Mouse (Mus musculus) limb, embryonic 12.5 days (tissue): ENCODE results near the gene Rit1. TPM values are rescaled to one million over a fixed set of nuclear protein-coding genes. Genes with fewer than 3 reads are reported as not detected.
"Not testable (repeated sequence)": the region's sequence is repeated elsewhere in the genome, so short reads cannot be mapped to it uniquely, and the experiment has no call there.

Experiments used
- ATAC-seq: fragments of 200-750 bp; cut with Nextera tagmentation; 2 replicates; pipeline ENCODE4 v1.8.0; 2017; ENCODE audit warnings: low read depth, moderate TSS enrichment; ENCODE audit not compliant: insufficient number of reproducible peaks, insufficient read depth, low FRiP score, low TSS enrichment
- H3K27ac ChIP-seq: fragments of 300-500 bp; sonication (generic); 2 replicates; pipeline ENCODE4 v1.5.1; 2016; ENCODE audit warnings: mild to moderate bottlenecking, moderate library complexity
- H3K27me3 ChIP-seq: fragments of 300-500 bp; sonication (generic); 2 replicates; pipeline ENCODE4 v1.6.1; 2016; ENCODE audit warnings: mild to moderate bottlenecking, moderate library complexity
- H3K36me3 ChIP-seq: fragments of 300-500 bp; sonication (generic); 2 replicates; pipeline ENCODE4 v1.6.1; 2016; ENCODE audit warnings: mild to moderate bottlenecking, moderate library complexity
- H3K4me1 ChIP-seq: fragments of 300-500 bp; sonication (generic); replicated peaks from 2 replicates; pipeline ENCODE4 v1.6.1; 2016
- H3K4me2 ChIP-seq: fragments of 300-500 bp; sonication (generic); 2 replicates; pipeline ENCODE4 v1.6.1; 2016; ENCODE audit warnings: mild to moderate bottlenecking, moderate library complexity
- H3K4me3 ChIP-seq: fragments of 300-500 bp; sonication (generic); replicated peaks from 2 replicates; pipeline ENCODE4 v1.5.1; 2016; ENCODE audit warnings: mild to moderate bottlenecking
- H3K9ac ChIP-seq: fragments of 300-500 bp; sonication (generic); replicated peaks from 2 replicates; pipeline ENCODE4 v1.6.1; 2016; ENCODE audit warnings: mild to moderate bottlenecking, moderate library complexity
- H3K9me3 ChIP-seq: fragments of 300-500 bp; sonication (generic); 2 replicates; pipeline ENCODE4 v1.6.1; 2016; ENCODE audit warnings: mild to moderate bottlenecking, moderate library complexity
- WGBS: fragments of 180-500 bp; shearing (Covaris S2); methylation state at CpG from one replicate; pipeline ENCODE4 v1.1.7; 2016; 5-methylcytosine and 5-hydroxymethylcytosine counted together
- polyA plus RNA-seq: library from polyadenylated mRNA; unstranded; fragments of >200 nt; fragmentation: Nextera tagmentation; extraction: Ambion mirVana; gene quantifications from 2 replicates; pipeline ENCODE4 v1.2.1, GENCODE M21; 2016

Gene Rit1
- polyA plus RNA-seq, 1 experiment from 2014 or later = 41.2 TPM

- no peak overlapping the region for H3K27ac ChIP-seq
- no peaks in the 10 kb centered on the region for H3K4me1 ChIP-seq
- no peaks in the 10 kb centered on the region for H3K27me3 ChIP-seq
- H3K4me3 ChIP-seq = no peak overlapping the region
- peaks cover 25% of the 10 kb centered on the region for H3K9me3 ChIP-seq
- WGBS = 91% methylated on average over 9 of the region's 9 CpGs
- H3K4me2 ChIP-seq = no peak overlapping the region
- ATAC-seq = no peak
- no peak overlapping the region for H3K9ac ChIP-seq
- peaks cover 59% of the 10 kb centered on the region for H3K36me3 ChIP-seq
Observed at GRCm38 (mm10) chr3:88745534-88745933, 28.9 kb downstream of the Rit1 start.

GRCm38 (mm10) chr3:88746139-88746870 lies 29.7 kb downstream of the Rit1 start:
- H3K27me3 ChIP-seq = no peaks in the 10 kb centered on the region
- H3K9ac ChIP-seq = no peak overlapping the region
- H3K27ac ChIP-seq = no peak overlapping the region
- no peaks in the 10 kb centered on the region for H3K4me1 ChIP-seq
- H3K9me3 ChIP-seq = peaks cover 25% of the 10 kb centered on the region
- H3K4me2 ChIP-seq = no peak overlapping the region
- H3K4me3 ChIP-seq = no peak overlapping the region
- no peak; the same call in 1 of the 2 replicates for ATAC-seq
- WGBS = 92% methylated on average over 14 of the region's 15 CpGs
- H3K36me3 ChIP-seq = peaks cover 62% of the 10 kb centered on the region

- H3K27me3 ChIP-seq = no peaks in the 10 kb centered on the region
- H3K36me3 ChIP-seq = peaks cover 63% of the 10 kb centered on the region
- H3K9me3 ChIP-seq = peaks cover 25% of the 10 kb centered on the region
- no peak overlapping the region for H3K4me3 ChIP-seq
- no peak overlapping the region for H3K27ac ChIP-seq
- WGBS = 94% methylated on average over 4 of the region's 4 CpGs
- H3K9ac ChIP-seq = no peak overlapping the region
- H3K4me1 ChIP-seq = no peaks in the 10 kb centered on the region
- no peak for ATAC-seq
- H3K4me2 ChIP-seq = no peak overlapping the region
Observed at GRCm38 (mm10) chr3:88746871-88747231, 30.2 kb downstream of the Rit1 start.

GRCm38 (mm10) chr3:88754283-88754682 lies 37.6 kb downstream of the Rit1 start:
- H3K27ac ChIP-seq = no peak overlapping the region
- H3K4me2 ChIP-seq = no peak overlapping the region
- peaks cover 54% of the 10 kb centered on the region for H3K36me3 ChIP-seq
- peaks cover 7% of the 10 kb centered on the region for H3K4me1 ChIP-seq
- H3K27me3 ChIP-seq = no peaks in the 10 kb centered on the region
- no peaks in the 10 kb centered on the region for H3K9me3 ChIP-seq
- ATAC-seq = no peak
- H3K9ac ChIP-seq = no peak overlapping the region
- H3K4me3 ChIP-seq = no peak overlapping the region
- 90% methylated on average over 4 of the region's 4 CpGs for WGBS

GRCm38 (mm10) chr3:88755541-88755940 lies 38.9 kb downstream of the Rit1 start:
- 47% methylated on average over 3 of the region's 3 CpGs for WGBS
- no peak for ATAC-seq
- H3K4me1 ChIP-seq = peaks cover 7% of the 10 kb centered on the region
- H3K9ac ChIP-seq = no peak overlapping the region
- no peaks in the 10 kb centered on the region for H3K9me3 ChIP-seq
- no peak overlapping the region for H3K4me3 ChIP-seq
- H3K36me3 ChIP-seq = peaks cover 60% of the 10 kb centered on the region
- no peaks in the 10 kb centered on the region for H3K27me3 ChIP-seq
- H3K4me2 ChIP-seq = no peak overlapping the region
- no peak overlapping the region for H3K27ac ChIP-seq

GRCm38 (mm10) chr3:88756276-88756675 lies 39.6 kb downstream of the Rit1 start:
- ATAC-seq = no peak
- no peaks in the 10 kb centered on the region for H3K9me3 ChIP-seq
- H3K4me1 ChIP-seq = peaks cover 7% of the 10 kb centered on the region
- no peak overlapping the region for H3K4me3 ChIP-seq
- no peak overlapping the region for H3K9ac ChIP-seq
- no peak overlapping the region for H3K4me2 ChIP-seq
- 57% methylated on average over 4 of the region's 4 CpGs for WGBS
- H3K36me3 ChIP-seq = peaks cover 64% of the 10 kb centered on the region
- no peaks in the 10 kb centered on the region for H3K27me3 ChIP-seq
- H3K27ac ChIP-seq = peak overlapping the region; percentile 45

GRCm38 (mm10) chr3:88758045-88758500 lies 41.4 kb downstream of the Rit1 start:
- Histone ChIP-seq H3K36me3 (peaks cover 63% of the 10 kb centered on the region), H3K9ac (peak overlapping the region; percentile 34; the same call in 1 of the 2 replicates), H3K9me3 (no peaks in the 10 kb centered on the region), H3K4me2 (no peak overlapping the region), H3K4me1 (peaks cover 7% of the 10 kb centered on the region), H3K27ac (no peak overlapping the region), H3K27me3 (no peaks in the 10 kb centered on the region), H3K4me3 (no peak overlapping the region)
- WGBS = 23% methylated on average over 5 of the region's 5 CpGs
- no peak for ATAC-seq

GRCm38 (mm10) chr3:88761619-88762018 lies 45.0 kb downstream of the Rit1 start:
- Histone ChIP-seq H3K36me3 (peaks cover 50% of the 10 kb centered on the region), H3K9ac (no peak overlapping the region), H3K9me3 (no peaks in the 10 kb centered on the region), H3K27me3 (no peaks in the 10 kb centered on the region), H3K4me2 (no peak overlapping the region), H3K4me1 (peaks cover 7% of the 10 kb centered on the region), H3K4me3 (no peak overlapping the region), H3K27ac (no peak overlapping the region)
- ATAC-seq = no peak
- 93% methylated on average over 19 of the region's 19 CpGs for WGBS

GRCm38 (mm10) chr3:88762401-88762831 lies 45.8 kb downstream of the Rit1 start:
- H3K4me1 ChIP-seq = peaks cover 7% of the 10 kb centered on the region
- no peak overlapping the region for H3K4me3 ChIP-seq
- 77% methylated on average over 6 of the region's 6 CpGs for WGBS

GRCm38 (mm10) chr3:88771189-88771940 lies 54.7 kb downstream of the Rit1 start:
- peak; percentile 74 for ATAC-seq
- not testable (repeated sequence) for H3K9me3 ChIP-seq, H3K27me3 ChIP-seq, H3K36me3 ChIP-seq, H3K4me1 ChIP-seq
- Histone ChIP-seq H3K4me2 (peak overlapping the region; percentile 65), H3K9ac (peak overlapping the region; percentile 42; the same call in 1 of the 2 replicates), H3K27ac (peak overlapping the region; percentile 90), H3K4me3 (peak overlapping the region; percentile 42)
- WGBS = under 1% methylated on average over 23 of the region's 28 CpGs

More at GRCm38 (mm10) chr3:88762401-88762831, 45.8 kb downstream of the Rit1 start:
- peaks cover 45% of the 10 kb centered on the region for H3K36me3 ChIP-seq
- H3K4me2 ChIP-seq = no peak overlapping the region
- H3K9me3 ChIP-seq = no peaks in the 10 kb centered on the region
- no peaks in the 10 kb centered on the region for H3K27me3 ChIP-seq
- no peak overlapping the region for H3K9ac ChIP-seq
- H3K27ac ChIP-seq = no peak overlapping the region
- ATAC-seq = no peak

GRCm38 (mm10) chr3:88771941-88772280 lies 55.3 kb downstream of the Rit1 start:
- H3K4me3 ChIP-seq = peak overlapping the region; percentile 42
- H3K27me3 ChIP-seq, H3K9me3 ChIP-seq, H3K36me3 ChIP-seq, H3K4me1 ChIP-seq: not testable (repeated sequence)
- H3K9ac ChIP-seq = peak overlapping the region; percentile 42; the same call in 1 of the 2 replicates
- H3K4me2 ChIP-seq = peak overlapping the region; percentile 65
- ATAC-seq = peak; percentile 11; the same call in 1 of the 2 replicates
- H3K27ac ChIP-seq = peak overlapping the region; percentile 90
- 5% methylated on average over 3 of the region's 6 CpGs for WGBS
